Mouse (Mus musculus) ZHBTc4 (cell line): ENCODE data around the gene Cwh43.
"Not testable (repeated sequence)": the region's sequence is repeated elsewhere in the genome, so short reads cannot be mapped to it uniquely, and the experiment has no call there.

Experiments
- DNase-seq: peaks from one replicate; pipeline ENCODE4 v3.0.0-alpha.2; 2011; ENCODE audit warnings: low read depth, low spot score

Gene Cwh43

GRCm38 (mm10) chr5:73474412-73475405, 68.8 kb downstream of the Cwh43 start:
- DNase-seq = no peak

DNA sequence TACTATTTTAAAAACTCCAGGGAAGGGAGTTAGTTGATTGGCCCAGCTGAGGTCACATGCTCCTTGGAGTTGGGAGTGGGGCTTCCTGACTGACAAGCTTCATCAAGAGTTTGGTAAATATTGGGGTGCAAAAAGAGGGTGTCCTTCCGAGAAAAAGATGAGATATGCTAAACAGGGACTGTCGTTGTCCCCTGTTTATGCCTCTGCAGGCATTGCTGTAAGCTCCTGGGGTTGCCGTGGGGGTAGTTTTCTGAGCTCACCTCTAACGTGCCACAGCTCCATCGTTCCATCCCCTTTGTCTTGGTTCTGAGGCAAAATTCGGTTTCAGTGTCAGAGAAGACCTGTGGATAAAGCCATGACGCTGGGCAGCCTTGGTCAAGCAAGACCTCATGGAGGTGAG, 74.8 kb downstream of the Cwh43 start, which contains the start of gene Dcun1d4:
Gene Dcun1d4, plus strand, starts transcription at position 301 of the 400 bp plus-strand sequence.
- DNase-seq = no peak

DNA sequence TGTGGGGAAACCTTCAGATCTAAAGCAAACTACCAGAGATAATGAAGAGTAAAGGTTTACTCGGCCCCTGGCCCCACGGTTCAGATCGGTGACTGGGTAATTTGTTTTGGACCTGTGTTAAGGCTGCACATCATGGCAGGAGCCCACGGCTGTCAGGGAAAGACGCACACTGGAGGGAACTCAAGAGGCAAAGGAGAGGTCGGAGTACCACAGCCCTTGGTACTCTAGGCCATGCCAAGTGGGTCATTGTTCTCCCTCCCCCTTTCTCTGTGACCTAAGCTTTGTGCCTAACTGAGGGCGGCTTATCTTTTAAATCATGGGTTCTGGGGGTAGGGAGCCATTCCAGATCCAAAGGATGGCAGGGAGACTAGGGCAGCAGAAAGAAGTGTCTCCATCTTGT, 75.5 kb downstream of the Cwh43 start:
- DNase-seq = no peak

DNA sequence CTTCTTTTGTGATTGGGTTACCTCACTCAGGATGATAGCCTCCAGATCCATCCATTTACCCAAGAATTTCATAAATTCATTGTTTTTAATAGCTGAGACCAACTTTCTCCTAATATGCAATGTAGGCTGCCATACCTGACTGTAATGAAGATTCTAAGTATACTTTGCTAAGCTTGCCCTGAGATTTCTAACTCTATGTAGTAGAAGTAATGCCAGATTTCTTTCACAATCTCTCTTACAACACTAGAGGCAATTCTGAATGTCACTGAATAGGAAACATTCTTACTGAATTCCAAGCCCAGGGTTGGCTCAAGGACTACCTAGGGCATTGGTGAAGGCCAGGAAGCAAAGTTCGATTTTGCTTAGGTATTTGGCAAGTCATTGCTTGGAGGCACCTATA, 76.5 kb downstream of the Cwh43 start:
- DNase-seq = not testable (repeated sequence)

GRCm38 (mm10) chr5:73484016-73484615, 78.2 kb downstream of the Cwh43 start:
- DNase-seq = no peak

- DNase-seq = peak; percentile 56
Measured at GRCm38 (mm10) chr5:73486451-73486850, 80.6 kb downstream of the Cwh43 start.

DNA sequence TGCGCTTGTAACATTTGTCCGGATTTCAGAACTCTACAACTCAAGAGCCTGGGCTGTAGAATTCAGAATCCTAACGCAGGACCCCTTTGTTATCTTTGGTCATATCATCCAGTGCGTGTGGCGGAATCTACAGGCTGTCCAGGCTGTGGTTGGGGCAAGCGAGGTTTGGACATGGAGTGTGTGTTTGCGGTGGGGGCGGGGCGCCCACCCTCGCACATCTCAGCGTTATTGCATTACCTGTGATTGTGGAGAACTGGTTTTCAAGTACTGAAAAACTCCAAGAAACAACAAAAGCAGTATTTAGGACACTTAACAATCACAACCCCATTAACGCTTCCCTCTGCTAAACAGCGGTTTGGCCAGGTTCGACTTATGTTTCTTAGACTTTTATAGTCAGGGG, 84.0 kb downstream of the Cwh43 start:
- DNase-seq = peak; percentile 26

- DNase-seq = peak; percentile 100
Measured at GRCm38 (mm10) chr5:73490596-73491073, 84.8 kb downstream of the Cwh43 start.

GRCm38 (mm10) chr5:73491074-73491836, 85.4 kb downstream of the Cwh43 start:
- DNase-seq = no peak

- peak; percentile 96 for DNase-seq
Measured at GRCm38 (mm10) chr5:73491837-73492720, 86.2 kb downstream of the Cwh43 start.

GRCm38 (mm10) chr5:73497401-73497800, 91.5 kb downstream of the Cwh43 start:
- DNase-seq = no peak

- peak; percentile 54 for DNase-seq
Measured at GRCm38 (mm10) chr5:73498559-73498958, 92.7 kb downstream of the Cwh43 start.

DNA sequence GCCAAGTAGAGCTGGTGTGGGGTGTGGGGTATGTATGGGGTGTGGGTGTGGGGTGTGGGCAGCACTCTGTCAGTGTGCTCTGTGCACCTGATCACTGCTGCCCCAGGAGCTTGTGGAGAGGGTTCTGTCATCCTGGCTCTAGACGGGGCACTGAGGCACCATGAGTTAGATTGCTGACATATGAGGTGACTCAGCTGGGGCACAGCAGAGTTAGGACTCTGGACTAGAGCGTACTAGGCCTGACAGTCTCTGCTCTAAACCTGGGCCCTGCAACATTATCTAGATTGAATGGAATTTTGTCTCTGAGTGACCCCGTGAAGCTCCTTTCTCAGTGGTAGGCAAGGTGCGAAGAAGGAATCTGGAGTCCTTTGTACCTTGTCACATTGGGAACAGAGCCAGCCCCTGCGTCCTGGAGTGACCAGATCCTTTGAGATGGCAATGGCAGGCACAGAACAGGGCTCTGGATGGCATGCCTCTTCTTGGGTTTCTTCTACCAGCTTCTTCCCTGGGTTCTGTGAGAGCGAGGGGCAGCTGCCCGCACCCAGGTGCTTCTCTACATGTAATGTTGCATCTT, 95.1 kb downstream of the Cwh43 start:
- DNase-seq = no peak

DNA sequence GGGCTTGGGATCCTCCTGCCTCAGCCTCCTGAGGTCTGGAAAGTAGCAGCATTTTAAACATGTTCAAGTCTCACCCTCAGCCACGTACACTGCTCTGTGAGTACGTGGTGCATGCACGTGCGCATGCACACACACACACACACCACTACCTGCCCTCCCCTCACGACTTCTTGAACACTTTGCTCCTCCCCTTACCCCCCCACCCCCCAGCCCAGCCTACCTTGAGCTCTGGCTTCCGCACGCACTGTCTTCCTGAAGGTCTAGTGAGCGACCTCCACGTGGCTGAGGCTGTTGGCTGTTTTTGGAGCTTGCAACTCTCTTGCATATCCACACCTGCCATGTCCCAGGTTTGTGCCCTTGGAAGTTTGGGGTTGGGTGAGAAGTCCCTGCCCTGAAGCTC, 96.5 kb downstream of the Cwh43 start:
- DNase-seq = peak; percentile 70
